Mouse (Mus musculus): Measurements from ENCODE around the gene Ifna5.

Gene Ifna5

DNA sequence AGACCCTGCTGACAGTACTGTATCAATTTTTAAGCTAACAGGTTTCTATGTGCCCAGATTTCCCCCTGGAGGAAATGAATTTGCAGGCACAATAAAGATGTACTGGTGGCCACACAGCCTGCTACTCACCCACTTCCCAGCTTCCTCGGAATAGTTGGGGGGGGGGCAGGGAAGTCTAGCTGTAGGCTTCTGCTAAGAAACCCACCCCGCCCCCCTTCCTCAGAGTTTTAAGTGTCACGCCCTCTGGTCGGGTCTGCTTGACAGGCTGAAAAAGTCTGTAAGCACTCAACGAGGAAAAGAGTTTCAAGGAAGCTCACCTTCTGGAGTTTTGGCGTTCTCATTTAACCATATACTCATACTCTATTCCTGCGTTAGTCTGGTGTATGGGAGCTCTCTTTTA lies 28.0 kb downstream of the Ifna5 start:
- DNase-seq (ENCODE audit: low read depth, low spot score): no peak

- no peak for DNase-seq (ENCODE audit: low read depth, low spot score)
Observed at GRCm38 (mm10) chr4:88864599-88864998, 29.3 kb downstream of the Ifna5 start.

DNA sequence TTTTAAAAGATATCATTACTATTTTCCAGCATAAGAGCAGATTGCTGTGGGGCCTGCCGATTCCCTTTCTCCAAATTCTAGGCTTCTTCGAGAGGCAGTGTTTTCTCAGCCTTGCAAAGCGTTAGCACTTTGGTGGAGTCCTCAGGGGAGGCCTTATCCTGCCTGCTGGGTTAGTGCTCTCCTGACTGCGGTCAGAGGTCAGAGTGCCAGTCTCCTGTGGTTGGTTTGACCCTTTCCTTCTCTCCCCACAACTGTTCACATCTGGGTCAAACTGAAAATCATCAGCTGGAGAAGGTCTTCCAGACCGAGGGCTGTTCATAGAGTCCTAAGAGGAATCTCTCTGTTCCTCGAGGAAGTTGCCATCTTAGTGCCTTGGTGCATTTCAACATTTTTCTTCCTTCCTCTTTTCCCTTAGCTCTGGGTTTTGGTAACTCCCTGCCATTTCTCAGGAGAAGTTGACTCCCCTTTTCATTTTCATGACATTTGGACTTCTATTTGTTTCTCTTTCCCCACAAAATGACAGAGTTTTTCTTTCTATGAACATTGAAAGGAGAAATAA lies 29.8 kb downstream of the Ifna5 start:
- DNase-seq (ENCODE audit: low read depth, low spot score): no peak

DNA sequence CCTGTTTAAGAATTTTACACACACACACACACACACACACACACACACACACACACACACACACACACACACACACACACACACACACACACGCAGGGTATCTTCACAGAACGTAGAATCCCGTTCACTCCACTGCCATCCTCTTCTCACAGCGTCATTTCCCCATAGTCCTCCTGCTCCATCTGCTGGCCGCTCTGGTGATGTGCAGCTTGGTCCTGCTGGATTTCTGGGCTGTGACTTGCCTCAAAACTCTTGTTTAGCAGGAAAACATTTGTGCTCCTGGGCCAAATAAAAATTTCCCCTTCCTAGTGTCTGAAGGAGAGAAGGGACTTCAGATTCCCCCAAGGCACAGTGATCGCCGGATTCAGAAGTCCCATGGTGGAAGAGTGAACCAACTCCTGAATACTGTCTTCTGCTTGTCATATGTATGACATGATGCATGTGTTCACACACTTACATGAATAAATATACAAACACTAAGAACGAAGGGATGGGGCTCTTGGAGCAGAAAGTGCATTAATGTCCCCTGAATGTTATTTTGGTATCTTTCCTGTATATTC lies 32.1 kb downstream of the Ifna5 start:
- peak; percentile 54 for DNase-seq (ENCODE audit: low read depth, low spot score)

DNA sequence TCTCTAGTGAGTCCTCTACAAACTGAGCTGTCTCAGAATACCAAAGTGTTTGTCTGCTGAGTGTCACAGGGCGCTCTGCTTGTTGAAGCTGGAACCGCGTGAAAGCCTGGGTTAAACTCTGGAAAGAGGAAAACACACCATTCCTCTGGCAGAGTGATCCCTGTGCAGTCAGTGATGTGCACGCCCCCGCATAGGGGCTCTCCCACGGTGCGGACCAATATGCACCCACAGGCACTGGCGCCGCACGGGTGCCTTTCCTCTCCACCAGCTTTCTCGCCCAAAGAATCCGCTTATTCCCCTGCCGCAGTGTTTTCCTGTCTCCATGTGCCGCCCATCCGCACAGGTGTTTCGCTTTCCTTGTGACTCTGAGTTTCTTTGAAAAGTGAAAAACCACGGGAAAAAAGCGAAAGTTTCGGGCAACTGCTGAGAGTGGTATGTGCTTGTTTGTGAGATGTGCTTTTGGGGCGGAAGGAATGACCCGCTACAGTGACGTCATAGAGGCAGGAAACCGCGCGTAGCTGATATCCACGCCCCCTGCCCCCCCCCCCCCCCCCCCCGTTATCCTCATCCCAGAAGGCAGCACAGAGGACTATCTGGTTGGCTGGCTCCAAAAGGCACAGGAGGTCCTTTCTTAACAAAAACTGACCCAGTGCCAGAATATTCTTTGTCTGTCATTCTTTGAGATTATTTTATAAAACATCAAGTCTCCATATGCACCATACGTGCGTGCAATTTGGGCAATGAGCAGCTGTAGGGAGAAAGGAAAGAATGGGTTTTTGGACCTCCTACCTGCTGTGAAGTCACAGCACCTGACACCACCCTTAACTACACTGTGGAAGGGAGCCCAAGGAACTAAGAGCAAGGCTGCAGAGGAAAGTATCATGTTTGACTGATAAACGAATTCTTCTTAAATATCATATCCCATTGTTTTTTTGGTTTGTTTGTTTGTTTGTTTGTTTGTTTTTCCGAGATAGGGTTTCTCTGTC lies 32.9 kb downstream of the Ifna5 start:
- no peak for DNase-seq (ENCODE audit: low read depth, low spot score)

GRCm38 (mm10) chr4:88872691-88873090 lies 37.4 kb downstream of the Ifna5 start:
- DNase-seq (ENCODE audit: low read depth, low spot score): no peak

DNA sequence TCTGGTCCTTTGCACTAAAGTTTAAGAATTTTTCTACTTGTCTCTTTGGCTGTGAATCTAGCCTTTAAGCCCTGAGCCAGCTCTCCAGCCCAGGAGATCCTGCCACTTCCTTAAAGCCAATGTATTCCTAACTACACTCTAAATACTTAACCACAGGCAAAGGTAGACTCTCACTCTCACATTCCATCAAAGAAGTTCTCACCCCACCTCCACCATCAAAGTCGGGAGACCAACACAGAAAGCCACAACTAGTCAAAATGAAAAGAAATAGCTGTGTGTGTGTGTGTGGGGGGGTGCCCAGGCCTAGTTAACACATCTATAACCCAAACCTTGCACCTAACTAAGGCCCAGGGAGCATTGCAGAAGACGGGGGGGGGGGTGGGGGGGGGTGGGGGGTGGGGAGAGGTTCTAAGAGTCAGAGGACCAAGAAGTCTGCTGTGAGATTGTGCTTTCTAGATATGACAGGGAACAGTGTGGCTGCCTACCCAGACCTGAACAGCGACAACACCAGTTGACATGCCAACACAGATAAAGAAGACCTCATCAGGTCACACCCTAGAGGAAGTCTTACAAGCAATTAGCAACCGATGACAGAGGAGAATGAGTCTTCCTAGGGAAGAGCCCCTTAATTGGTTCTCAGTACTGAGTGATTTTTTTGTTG lies 40.2 kb downstream of the Ifna5 start:
- no peak for DNase-seq (ENCODE audit: low read depth, low spot score)

- DNase-seq (ENCODE audit: low read depth, low spot score): no peak
Observed at GRCm38 (mm10) chr4:88876520-88876919, 41.2 kb downstream of the Ifna5 start.

- no peak for DNase-seq (ENCODE audit: low read depth, low spot score)
Observed at GRCm38 (mm10) chr4:88878246-88878645, 42.9 kb downstream of the Ifna5 start.

DNA sequence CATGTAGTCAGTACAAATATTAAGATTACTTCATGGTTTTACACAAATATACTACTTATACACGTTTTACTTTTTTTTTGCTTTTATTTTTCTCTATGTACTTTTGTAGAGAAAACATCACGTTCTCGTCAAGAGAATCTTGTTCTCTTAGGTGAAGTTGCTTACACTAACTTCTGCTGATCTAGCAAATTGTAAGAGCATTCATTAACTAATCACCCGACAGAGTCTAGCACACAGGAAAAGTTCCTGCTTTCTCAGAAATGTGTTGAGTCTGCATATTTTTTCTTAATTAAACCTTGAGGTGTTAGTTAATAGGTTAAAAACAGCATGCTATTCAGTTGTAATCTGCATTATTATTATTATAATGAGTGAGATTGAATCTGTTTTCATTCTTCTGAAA lies 43.4 kb downstream of the Ifna5 start:
- DNase-seq (ENCODE audit: low read depth, low spot score): no peak

- DNase-seq (ENCODE audit: low read depth, low spot score): no peak
Observed at GRCm38 (mm10) chr4:88880101-88880500, 44.8 kb downstream of the Ifna5 start, which contains the start of gene Ifne. Gene Ifne (minus strand): TSS chr4:88880201.

Measured in retina, postnatal 7 days (tissue).